Mouse (Mus musculus): ENCODE data around the gene 1700034J05Rik.

Gene 1700034J05Rik

DNA sequence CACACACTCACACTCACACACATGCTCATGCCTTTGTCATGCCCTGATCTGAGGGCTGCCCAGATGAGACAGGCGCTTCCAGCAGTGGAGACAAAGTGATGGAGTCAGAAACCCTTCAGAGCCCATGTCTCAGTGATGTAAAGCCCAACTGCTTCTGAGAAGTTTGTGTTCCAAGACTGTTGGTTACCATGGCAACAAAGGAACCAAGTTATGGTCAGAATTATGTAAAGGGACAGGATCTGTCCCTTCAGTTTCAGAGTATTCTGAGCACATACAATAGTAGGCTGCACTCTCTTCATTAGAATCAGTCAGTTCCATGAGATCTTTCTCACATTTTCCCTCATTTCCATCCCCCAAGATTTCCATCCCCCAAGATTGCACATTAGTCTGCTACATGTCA lies at the start of gene 1700034J05Rik:
TSS of gene 1700034J05Rik (minus strand) at position 165 of the 400 bp plus-strand sequence.
- no peak for DNase-seq (ENCODE audit: inconsistent age in 2 of 2, low spot score in 1 of 2)

DNA sequence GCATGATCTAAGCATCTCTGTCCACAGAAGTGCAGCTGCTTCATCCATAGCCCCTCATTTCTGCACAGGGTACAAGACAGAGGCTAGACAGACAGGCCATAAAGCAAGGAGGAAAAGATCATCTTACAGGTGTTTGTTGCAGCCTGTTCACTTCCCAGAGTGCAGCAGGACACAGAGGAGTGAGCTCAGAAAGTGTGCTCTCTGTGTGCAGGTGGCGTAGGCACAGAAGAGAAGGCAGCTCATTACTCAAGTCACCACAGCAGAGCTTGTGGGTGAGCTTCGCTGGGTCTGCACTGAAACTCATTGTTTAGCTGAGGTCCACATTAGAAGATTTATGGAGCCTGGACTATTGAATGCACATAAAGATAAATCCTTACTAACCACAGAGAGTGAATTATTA lies 45.5 kb upstream of the 1700034J05Rik start:
- DNase-seq (ENCODE audit: inconsistent age in 2 of 2, low spot score in 1 of 2): no peak

DNA sequence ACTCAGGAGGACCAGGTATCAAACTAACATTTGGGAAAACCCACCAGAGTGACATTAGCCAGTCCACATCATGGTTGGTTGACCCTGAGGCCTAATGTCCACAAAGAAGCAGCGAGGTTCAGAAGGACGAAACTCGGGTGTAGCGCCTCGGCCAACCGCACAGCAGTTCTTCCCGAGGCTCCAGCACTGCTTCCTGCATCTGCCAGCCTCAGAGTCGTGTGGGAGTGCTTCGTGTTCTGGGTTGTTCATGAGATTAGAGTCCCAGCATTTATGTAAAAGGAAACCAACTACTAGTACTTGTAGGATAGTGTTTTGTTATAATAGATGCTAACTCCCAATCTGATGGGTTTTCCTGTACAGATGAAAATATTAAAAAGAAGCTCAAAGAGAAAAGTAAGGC lies 45.1 kb upstream of the 1700034J05Rik start:
- DNase-seq (ENCODE audit: inconsistent age in 2 of 2, low spot score in 1 of 2): no peak

DNA sequence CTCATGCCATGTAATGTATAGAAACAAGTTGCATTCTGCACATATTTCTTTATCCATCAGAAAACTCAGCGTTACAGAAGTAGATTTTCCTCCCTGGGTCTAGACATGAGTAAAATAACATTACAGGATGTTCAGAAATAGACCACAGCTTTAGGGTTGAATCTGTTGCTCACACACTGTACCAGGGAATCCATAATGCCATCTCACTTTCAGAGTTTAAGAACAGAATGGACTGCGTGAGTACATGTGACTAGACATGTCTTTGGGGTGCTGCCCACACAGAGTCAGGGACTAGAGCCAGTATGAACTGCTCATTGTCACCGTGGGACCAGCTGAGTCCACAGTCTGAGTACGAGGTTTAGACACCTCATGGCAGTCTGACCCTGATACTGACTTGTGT lies 44.5 kb upstream of the 1700034J05Rik start:
- no peak for DNase-seq (ENCODE audit: inconsistent age in 2 of 2, low spot score in 1 of 2)

DNA sequence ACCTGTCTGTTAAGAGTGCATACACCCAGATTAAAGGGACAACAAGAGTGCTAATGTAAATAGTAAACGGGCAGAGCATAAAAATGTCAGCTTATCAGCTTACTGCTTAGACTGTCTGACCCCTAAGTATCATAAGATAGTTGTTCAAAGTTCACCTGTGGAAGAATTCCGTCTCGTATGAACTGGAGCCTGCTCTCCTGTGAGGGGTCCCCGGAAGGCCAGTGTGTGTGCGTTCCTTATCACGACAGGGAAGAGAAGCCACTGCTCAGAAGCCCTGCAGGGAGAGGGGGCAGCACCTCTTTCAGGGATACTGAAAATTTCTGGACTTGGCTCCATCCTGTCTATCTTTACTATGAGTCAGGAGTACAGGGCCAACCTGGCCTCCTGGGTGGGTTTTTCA lies 42.8 kb upstream of the 1700034J05Rik start:
- DNase-seq (ENCODE audit: inconsistent age in 2 of 2, low spot score in 1 of 2): no peak

DNA sequence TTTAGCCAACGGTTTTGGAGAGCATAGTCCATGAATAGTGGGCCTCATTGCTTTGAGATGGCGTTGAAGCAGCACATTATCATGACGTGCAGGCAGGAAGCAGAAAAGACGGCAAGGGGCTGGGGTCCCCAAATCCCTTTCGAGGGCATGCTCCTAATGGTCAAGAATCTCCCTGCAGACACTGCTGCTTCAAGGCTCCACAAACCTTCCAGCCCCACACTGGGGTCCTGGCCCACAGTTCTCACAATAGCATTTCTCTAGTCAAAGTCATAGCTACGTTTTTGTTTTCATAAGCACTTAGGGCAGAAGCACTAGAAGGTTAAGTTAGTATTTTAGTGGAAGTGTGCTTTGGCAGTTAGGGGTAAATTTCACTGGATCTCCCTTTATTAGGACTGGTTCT lies 41.7 kb upstream of the 1700034J05Rik start:
- DNase-seq (ENCODE audit: inconsistent age in 2 of 2, low spot score in 1 of 2): no peak

DNA sequence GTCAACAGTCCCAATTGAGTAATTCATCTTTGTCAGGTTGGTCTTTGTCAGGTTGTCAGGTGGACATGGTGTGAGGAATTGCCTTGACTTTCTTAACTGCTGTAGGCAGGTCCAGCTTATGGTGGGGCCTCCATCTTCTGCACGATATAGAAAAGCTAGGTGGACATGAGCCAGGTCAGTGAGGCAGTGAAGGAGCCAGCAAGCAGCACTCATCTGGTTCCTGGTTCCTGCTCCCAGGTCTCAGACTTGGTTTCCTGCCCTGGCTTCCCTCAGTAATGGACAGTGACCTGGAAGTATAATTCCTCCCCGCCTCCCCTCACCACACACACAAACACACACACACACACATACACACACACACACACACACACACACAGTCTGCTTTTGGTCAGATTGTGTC lies 41.2 kb upstream of the 1700034J05Rik start:
- DNase-seq (ENCODE audit: inconsistent age in 2 of 2, low spot score in 1 of 2): no peak

DNA sequence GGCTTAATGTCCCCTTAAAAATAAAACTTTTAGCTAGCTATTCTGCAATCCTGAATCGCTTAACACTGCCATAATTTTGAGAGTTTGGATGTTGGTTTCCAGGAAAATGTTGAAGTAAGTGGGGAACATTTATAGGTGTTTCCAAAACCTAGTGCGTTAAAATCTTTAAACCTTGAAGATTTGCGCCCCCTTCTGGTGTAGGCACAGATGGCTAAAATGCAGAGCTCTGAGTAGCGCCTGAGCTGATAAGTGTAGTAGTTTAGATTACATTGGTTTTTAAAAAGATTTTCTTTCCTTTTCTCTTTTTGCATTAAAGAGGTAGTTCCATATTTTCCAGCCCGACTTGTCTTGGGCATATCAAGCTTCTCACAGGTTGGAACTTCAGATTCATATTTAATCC lies 40.0 kb upstream of the 1700034J05Rik start:
- peak; percentile 43 to 87 for DNase-seq (ENCODE audit: inconsistent age in 2 of 2, low spot score in 1 of 2)

DNA sequence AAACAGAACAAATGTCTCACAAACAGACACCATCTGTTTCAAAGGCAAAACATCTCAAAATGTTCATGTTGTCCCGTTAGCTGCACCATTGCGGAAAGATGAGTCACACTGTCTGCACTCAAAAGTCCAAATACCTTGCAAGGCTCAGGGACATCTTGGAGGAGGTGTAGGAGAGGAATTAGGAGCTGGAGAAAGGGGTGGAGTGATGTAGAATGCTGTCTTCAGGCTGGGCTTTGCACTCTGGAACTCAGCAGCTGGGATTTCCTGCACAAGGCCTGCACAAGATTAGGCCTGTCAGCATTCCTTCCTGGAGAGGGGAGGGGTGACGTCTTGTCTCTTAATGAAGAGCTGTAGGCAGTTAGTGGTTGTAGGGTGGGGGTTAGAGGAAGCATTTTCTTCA lies 30.3 kb upstream of the 1700034J05Rik start:
- no peak for DNase-seq (ENCODE audit: inconsistent age in 2 of 2, low spot score in 1 of 2)

DNA sequence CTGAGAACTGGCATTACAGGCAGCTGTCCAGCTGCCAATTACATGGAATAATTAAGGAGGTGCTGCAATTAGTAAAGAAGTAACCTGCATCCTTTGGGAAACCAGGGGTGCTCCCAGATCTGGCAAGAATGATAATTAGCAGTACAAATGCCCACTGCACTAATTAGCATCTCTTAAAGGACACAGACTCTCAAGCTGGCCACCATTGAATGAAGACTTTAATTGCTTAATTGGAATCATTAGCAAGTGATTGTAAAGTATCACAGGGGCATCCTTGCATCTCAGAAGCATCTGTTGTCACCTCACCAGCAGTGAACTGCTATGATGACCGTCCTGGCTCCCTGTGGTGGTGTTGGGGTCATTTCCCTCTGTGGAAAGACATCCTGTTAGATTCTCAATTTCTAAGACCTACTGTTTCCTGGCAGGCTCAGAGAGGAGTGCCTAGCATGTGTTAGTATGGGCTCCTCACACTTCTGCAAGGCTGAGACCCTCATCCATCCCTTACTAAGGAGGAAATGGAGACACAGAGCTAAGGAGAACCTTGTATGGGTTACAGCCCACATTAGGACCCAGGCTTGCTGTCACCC lies 27.1 kb upstream of the 1700034J05Rik start:
- DNase-seq (ENCODE audit: inconsistent age in 2 of 2, low spot score in 1 of 2): no peak

DNA sequence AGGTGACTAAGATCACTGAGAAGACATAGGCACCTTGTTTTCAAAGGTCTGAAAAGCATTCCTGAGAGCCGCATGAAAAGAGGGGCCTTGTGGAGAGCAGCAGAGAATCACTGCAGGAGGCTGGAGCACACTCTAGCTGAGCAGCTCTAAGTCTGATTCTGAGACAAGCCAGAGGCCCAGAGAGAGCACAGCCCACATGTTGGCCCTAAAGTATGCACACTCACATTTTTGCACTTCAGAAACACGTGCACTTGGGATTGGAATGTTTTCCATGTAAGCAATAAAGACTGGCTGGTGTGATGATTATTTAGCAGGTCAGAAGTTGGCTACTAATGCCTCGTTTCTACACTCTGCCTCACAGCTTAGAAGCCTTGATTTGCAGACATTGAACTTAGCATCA lies 25.7 kb upstream of the 1700034J05Rik start:
- no peak for DNase-seq (ENCODE audit: inconsistent age in 2 of 2, low spot score in 1 of 2)

DNA sequence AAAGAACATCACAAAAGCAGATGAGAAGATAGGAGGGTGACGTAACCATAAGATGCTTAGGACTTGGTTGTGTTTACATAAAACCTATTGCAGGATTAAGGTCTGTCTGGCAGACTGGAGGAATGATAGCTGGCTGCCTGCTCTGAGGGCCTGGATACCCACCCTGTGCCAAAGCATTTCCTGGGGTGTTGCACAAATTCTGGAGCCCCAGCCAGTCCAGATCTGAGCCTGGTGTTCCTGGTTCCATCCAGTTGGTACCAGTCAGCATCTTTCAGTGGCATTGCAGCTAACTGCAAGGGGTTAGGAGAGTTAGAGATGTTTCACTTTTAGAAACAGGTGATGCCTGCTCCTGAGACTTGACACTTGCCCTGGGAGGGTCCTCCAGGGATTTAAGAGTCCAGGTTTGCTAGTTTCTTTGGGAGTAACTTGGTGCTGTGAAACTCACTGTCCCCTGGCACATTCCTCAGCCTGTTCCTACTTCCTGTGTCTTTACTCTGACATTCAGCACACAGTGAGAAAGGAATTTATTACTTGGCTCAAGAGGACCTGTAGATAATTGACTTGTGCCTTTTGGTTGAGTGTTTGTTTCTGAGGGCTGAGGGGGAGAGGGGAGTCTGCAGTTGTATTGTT lies 25.0 kb upstream of the 1700034J05Rik start:
- DNase-seq (ENCODE audit: inconsistent age in 2 of 2, low spot score in 1 of 2): no peak

DNA sequence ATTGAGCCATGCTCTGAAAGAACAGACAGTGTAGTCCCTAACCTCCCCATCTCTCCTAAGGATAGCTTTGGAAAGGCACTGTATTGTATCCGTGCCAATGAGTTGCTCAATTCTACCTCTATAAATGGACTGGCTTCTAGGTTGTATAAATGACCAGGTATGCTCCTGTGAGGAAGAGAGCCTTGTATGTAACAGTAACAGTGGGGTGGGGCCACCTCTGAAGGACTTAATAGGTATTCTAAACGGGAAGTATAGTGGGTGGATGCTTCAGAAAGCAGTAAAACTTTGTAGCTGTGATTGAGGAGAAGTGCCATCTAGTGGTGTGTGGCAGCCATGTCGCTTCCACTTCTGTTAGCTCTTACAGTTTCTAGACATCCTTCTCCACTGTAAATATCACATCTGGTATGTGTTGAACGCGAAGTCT lies 24.5 kb upstream of the 1700034J05Rik start:
- peak in 1 of 2 experiments; percentile 76 for DNase-seq (ENCODE audit: inconsistent age in 2 of 2, low spot score in 1 of 2)

DNA sequence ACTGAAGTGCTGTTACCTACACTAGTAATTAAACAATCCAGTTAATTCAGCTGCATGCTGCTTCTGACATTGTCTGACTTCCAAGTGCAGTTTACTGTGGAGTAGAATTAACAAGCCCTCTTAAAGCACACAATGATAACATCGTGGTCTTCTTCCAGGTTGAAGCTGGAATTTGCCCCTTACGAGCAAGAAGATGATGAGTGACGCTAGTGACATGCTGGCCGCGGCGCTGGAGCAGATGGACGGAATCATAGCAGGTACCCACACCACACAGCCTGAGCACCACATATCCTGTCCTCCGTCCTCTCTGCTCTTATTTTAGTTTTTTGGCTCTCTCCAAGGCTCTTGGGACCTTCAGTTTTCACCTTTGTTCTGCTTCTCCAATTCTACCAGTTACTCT lies 22.2 kb upstream of the 1700034J05Rik start:
- DNase-seq (ENCODE audit: inconsistent age in 2 of 2, low spot score in 1 of 2): no peak

DNA sequence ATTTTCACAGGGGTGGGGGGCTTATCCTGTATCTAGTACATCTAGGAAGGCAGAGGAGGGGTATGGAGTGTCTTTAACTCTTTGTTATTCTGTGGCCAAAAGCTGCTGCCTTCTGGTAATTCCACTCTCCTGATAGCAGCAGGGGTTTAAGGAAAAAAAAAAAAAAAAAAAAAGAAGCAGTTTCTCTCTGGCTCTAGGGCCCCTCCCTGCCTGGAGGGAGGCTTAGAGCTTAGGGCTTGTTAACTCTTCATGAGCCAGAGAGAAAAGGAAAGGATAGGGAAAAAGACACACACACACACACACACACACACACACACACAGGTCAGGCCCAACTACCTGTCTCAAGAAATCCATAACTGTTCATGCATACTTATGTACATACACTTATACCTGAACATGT lies 19.6 kb upstream of the 1700034J05Rik start:
- no peak for DNase-seq (ENCODE audit: inconsistent age in 2 of 2, low spot score in 1 of 2)

DNA sequence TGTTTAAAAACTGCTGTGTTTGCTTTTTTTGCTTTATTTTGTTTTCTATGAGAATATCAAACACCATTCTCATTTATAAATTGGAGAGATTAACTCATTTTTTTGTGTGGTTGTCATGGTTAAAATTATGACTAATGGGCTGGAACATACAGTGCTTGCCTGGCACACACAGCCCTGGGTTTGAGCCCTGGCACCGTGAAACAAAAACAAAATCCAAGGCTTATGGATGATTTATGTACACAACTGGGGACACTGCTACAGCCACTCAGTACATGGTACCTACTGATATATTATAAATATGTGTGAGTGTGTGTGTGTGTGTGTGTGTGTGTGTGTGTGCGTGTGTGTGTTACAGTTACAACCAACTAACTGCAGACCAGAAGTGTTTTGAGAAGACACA lies 19.2 kb upstream of the 1700034J05Rik start:
- DNase-seq (ENCODE audit: inconsistent age in 2 of 2, low spot score in 1 of 2): peak; percentile 57 to 73

DNA sequence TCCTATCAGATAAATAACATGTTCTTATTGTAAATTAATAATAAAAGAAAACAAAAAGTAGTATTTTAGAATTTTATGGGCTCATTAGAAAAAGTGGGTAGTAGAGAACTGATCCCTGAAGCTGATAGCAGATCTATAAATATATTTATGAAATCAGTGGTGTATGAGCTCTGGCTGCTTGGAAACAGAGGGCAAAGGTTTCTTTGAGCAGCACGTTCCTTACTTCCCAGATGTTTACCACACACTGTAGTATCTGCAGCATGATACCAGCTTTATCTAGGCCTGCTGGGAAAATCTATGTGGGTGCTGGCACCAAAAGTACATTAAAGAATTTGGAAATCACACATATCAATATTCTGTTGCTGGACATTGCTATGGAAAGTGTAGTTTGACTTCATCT lies 18.5 kb upstream of the 1700034J05Rik start:
- DNase-seq (ENCODE audit: inconsistent age in 2 of 2, low spot score in 1 of 2): no peak

DNA sequence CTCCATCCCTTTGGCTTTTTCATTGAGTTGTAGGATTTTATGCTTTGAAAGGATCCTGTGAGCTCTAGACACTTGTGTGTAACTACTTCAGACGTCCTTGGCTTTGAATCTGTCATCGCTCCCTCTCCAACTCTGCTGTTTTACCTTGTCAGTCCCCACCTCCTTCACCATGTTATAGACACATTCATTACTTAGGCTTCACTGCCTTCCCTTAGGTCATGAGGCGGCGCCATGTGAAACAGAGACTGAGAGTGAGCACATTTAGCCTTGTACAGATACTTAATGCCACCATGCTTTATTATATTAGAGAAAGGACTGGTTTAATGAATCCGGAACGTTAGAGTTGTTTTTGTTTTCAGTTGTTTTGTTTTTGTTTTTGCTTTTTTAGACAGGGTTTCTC lies 17.8 kb upstream of the 1700034J05Rik start:
- DNase-seq (ENCODE audit: inconsistent age in 2 of 2, low spot score in 1 of 2): no peak

DNA sequence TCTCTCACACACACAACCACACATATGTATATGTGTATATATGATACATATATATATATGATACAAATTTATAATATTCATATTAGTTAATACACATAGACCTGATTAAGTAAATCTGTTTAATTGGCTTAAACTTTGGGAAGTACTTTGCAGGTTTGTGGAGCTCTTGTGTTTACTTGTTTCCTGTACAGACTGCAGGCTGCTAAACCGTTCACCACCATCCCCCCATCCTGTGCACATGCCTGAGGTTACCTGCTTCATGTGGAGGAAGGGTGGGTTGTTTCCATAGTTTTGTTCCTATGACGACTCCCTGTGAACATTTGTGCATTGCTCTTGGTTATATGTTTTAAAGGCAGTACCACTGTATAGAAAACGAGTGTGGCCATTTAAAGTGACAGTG lies 17.1 kb upstream of the 1700034J05Rik start:
- no peak for DNase-seq (ENCODE audit: inconsistent age in 2 of 2, low spot score in 1 of 2)

DNA sequence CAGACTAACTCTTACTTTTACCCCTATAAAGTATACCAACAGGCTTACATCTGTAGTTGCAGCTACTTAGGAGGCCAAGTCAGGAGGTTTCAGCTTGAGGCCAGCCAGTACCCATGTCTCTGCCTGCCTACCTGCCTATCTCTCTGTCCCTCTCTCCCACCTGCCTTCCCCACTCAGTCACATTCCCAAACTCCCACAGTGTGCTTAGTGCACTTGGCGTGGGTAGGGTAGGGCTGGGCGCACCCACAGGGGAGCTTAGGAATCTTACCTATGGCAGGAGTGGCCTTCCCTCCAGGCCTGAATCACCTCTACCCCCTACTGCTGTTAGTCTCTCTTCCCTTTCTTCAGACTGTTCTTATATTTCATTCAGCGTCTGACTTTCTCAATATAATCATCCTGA lies 16.6 kb upstream of the 1700034J05Rik start:
- no peak for DNase-seq (ENCODE audit: inconsistent age in 2 of 2, low spot score in 1 of 2)

DNA sequence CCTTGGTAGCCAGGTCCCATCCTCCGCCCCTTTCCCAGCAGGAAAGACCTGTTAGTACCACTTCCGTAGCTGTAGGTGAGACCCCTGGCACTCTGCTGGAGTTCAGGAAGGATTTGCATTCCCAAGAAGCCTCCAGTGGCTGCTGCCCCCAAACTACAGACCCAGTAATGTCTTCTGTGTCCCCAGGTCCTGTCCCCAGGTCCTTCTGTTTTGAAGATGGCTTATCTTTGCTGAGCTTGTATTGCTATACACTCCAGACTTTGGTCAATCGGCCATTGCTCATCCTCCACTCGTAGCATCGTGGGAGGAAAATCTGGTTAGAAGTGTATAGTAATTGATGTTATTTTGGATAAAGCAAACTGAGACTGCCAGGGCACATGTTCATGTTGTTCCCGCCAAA lies 13.6 kb upstream of the 1700034J05Rik start:
- no peak for DNase-seq (ENCODE audit: inconsistent age in 2 of 2, low spot score in 1 of 2)

DNA sequence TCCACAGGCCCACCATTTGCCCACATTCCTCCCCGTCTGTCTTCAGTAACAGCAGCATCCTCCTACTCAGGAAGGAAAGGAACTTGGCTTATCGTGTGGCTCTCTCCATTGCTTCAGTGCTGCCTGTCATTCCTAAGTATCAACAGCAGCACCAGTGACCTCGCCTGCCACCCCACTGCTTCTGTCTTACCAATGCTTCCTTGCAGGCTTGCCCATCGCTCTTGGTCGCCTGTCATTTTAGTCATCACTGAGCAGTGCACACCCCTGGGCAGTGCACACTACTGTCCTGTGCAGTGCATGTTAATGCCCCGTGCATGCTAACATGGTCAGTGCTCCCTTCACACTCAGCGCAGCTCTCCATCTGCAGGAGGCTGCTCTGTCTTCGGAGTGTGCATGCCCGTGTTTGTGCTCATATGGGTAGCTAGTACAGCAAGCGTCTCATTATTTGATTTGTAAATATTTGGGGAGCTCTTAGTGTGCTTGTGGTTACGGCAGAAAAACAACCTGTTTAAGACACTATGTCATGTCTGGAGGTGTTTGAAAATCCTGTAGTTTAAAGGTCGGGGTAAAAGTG lies 12.3 kb upstream of the 1700034J05Rik start:
- DNase-seq (ENCODE audit: inconsistent age in 2 of 2, low spot score in 1 of 2): no peak
